In genomic region chr12:86983470-86984193, GRCm38 (mm10) we compare ENCODE assay signal across 8 mouse cellular contexts. TPM values are rescaled to one million over a fixed set of nuclear protein-coding genes. Genes with fewer than 3 reads are reported as not detected.
DNase-seq lines count a peak whose midpoint lies in the region; ATAC-seq and TF ChIP-seq lines count a peak whose summit lies in the region.

No protein-coding gene starts in this region.

- 3% methylated on average over 27 of the region's 28 CpGs for WGBS in intestine, embryonic 16.5 days
- 2% methylated on average over 28 of the region's 28 CpGs for WGBS in limb, embryonic 14.5 days

- no peak overlapping the region for H3K9ac ChIP-seq in intestine, embryonic 16.5 days (ENCODE audit: low read depth, low read length)
- H3K9ac ChIP-seq in limb, embryonic 14.5 days (ENCODE audit: low read depth, low read length, severe bottlenecking) = no peak overlapping the region

- TF ChIP-seq POLR2A in limb, embryonic 14.5 days (IDR thresholded peaks at IDR 0.05; ENCODE audit: borderline replicate concordance, extremely low read depth, insufficient read depth, insufficient read length) = no peak

- H3K27ac ChIP-seq in intestine, embryonic 16.5 days (ENCODE audit: low read length) = no peak overlapping the region
- no peak overlapping the region for H3K27ac ChIP-seq in limb, embryonic 14.5 days (replicated peaks; ENCODE audit: low read depth, low read length)

- H3K4me3 ChIP-seq in intestine, embryonic 16.5 days (ENCODE audit: low read length) = no peak overlapping the region
- H3K4me3 ChIP-seq in limb, embryonic 14.5 days (replicated peaks; ENCODE audit: low read length) = no peak overlapping the region

- H3K27me3 ChIP-seq in intestine, embryonic 16.5 days (replicated peaks; ENCODE audit: control insufficient read depth, insufficient read depth, low read length) = peaks cover 24% of the 10 kb centered on the region
- peaks cover 39% of the 10 kb centered on the region for H3K27me3 ChIP-seq in limb, embryonic 14.5 days (ENCODE audit: control insufficient read depth, insufficient read depth, low read length)

- intact Hi-C loops in gastrocnemius, postnatal 36 days (cut with DNase I) = loop anchor here (5.0 kb wide), 1 partner anchor 69 kb away; no protein-coding TSS in a partner anchor

- H3K36me3 ChIP-seq in intestine, embryonic 16.5 days (ENCODE audit: control insufficient read depth, insufficient read depth, low read length) = no peaks in the 10 kb centered on the region
- H3K36me3 ChIP-seq in limb, embryonic 14.5 days (ENCODE audit: control insufficient read depth, insufficient read depth, low read length) = no peaks in the 10 kb centered on the region

- peak; percentile 67 to 69 for DNase-seq in cerebellum, postnatal 10 days
- no peak for DNase-seq in cerebellum, adult 18-20 months
- peak; percentile 87 for DNase-seq in embryo, embryonic 10 days (ENCODE audit: low spot score)
- peak; percentile 51 to 65 for DNase-seq in gastrocnemius, postnatal 36 days
- DNase-seq in limb, embryonic 14.5 days (ENCODE audit: low spot score) = peak; percentile 87
- peak; percentile 12 to 23 for DNase-seq in natural killer cell, adult 2 months (ENCODE audit: low spot score in 2 of 2)
- DNase-seq in urinary bladder, postnatal 14 days (ENCODE audit: low spot score) = peak; percentile 55

- H3K9me3 ChIP-seq in intestine, embryonic 16.5 days (ENCODE audit: control insufficient read depth, low read length) = no peaks in the 10 kb centered on the region
- no peaks in the 10 kb centered on the region for H3K9me3 ChIP-seq in limb, embryonic 14.5 days (ENCODE audit: control insufficient read depth, low read length)

- no peaks in the 10 kb centered on the region for H3K4me1 ChIP-seq in intestine, embryonic 16.5 days (ENCODE audit: control insufficient read depth, insufficient read depth, low read length)
- no peaks in the 10 kb centered on the region for H3K4me1 ChIP-seq in limb, embryonic 14.5 days (ENCODE audit: control insufficient read depth, insufficient read depth, low read length)

- 0 out of 2 replicates have a peak, but pooled peaks have one; percentile 55 for ATAC-seq in intestine, embryonic 16.5 days
- ATAC-seq in limb, embryonic 14.5 days (ENCODE audit: low FRiP score, low read depth) = peak; percentile 53; the same call in 1 of the 2 replicates

- no peak overlapping the region for H3K4me2 ChIP-seq in intestine, embryonic 16.5 days (ENCODE audit: low read depth, low read length)
- no peak overlapping the region for H3K4me2 ChIP-seq in limb, embryonic 14.5 days (replicated peaks; ENCODE audit: low read depth, low read length, severe bottlenecking)

RNA-seq across cellular contexts. Expression of gene Zdhhc22, which starts 6.6 kb away (rescaled TPM):
- total RNA-seq in gastrocnemius, postnatal 36 days (2021) = not detected
- polyA plus RNA-seq in intestine, embryonic 16.5 days (2015; fragmentation: Nextera tagmentation; extraction: Ambion mirVana) = 0.23 and 0.28 TPM in 2 replicates
- not detected in 2 replicates for polyA plus RNA-seq in limb, embryonic 14.5 days (2012; rRNA removed)
- 0.06 and 0.10 TPM in 2 replicates for polyA plus RNA-seq in limb, embryonic 14.5 days (2014; fragmentation: Nextera tagmentation; extraction: Ambion mirVana)

RNA-seq across cellular contexts. Expression of gene Cipc, which starts 36.8 kb away (rescaled TPM):
- total RNA-seq in gastrocnemius, postnatal 36 days (2021) = 10 to 100 TPM; 26.3 to 30.3 TPM
- 7.9 and 9.5 TPM in 2 replicates for polyA plus RNA-seq in intestine, embryonic 16.5 days (2015; fragmentation: Nextera tagmentation; extraction: Ambion mirVana)
- 31.3 and 40.7 TPM in 2 replicates for polyA plus RNA-seq in limb, embryonic 14.5 days (2012; rRNA removed)
- 20.0 and 21.4 TPM in 2 replicates for polyA plus RNA-seq in limb, embryonic 14.5 days (2014; fragmentation: Nextera tagmentation; extraction: Ambion mirVana)

RNA-seq across cellular contexts. Expression of gene Tmem63c, which starts 37.5 kb away (rescaled TPM):
- total RNA-seq in gastrocnemius, postnatal 36 days (2021) = not detected
- polyA plus RNA-seq in intestine, embryonic 16.5 days (2015; fragmentation: Nextera tagmentation; extraction: Ambion mirVana) = 0.60 and 0.92 TPM in 2 replicates
- 0.01 and 0.10 TPM in 2 replicates for polyA plus RNA-seq in limb, embryonic 14.5 days (2012; rRNA removed)
- not detected in 2 replicates for polyA plus RNA-seq in limb, embryonic 14.5 days (2014; fragmentation: Nextera tagmentation; extraction: Ambion mirVana)

Comparison
In these comparisons a context has a peak if more than half of its experiments do, and no peak if none do; other contexts are left out.
1. DNase-seq: peak in cerebellum, postnatal 10 days (2 of 2), embryo, embryonic 10 days (single experiment), gastrocnemius, postnatal 36 days (2 of 2), limb, embryonic 14.5 days (single experiment), natural killer cell, adult 2 months (2 of 2) and urinary bladder, postnatal 14 days (single experiment); none in cerebellum, adult 18-20 months (0 of 2).